Mouse (Mus musculus): ENCODE measurements at regions not wholly inside any gene's neighbourhood (a gene's known extent, or its start where the extent isn't known, plus 50 kb on each side); places are given as distances from the start of the nearest gene placed in this dataset.

- DNase-seq (ENCODE audit: low read depth, low spot score) = no peak
Observed at GRCm38 (mm10) chr9:68072624-68073023, 232.4 kb downstream of the Vps13c start.

DNA sequence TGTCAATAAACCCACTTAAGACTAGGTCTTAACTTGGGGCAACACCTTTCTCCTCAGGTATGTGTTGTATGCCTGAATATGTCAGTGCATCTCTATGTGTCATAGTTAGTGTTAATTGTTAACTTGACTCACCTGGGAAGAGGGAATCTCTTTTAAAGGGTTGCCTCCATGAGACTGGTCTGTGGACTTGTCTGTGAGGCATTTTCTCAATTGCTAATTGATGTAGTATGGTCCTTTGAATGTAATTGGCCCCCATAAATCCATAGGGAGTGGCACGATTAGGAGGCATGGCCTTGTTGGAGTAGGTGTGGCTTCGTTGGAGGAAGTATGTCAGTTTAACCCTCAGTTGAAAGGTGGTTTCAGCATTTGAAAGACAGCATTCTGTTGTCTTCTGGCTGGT, 237.1 kb downstream of the Vps13c start:
- DNase-seq (ENCODE audit: low read depth, low spot score) = no peak

- no peak for DNase-seq (ENCODE audit: low read depth, low spot score)
Observed at GRCm38 (mm10) chr9:68083341-68083740, 243.1 kb downstream of the Vps13c start.

GRCm38 (mm10) chr9:68084966-68085365, 244.8 kb downstream of the Vps13c start:
- no peak for DNase-seq (ENCODE audit: low read depth, low spot score)

- no peak for DNase-seq (ENCODE audit: low read depth, low spot score)
Observed at GRCm38 (mm10) chr9:68094561-68094960, 254.4 kb downstream of the Vps13c start.

DNA sequence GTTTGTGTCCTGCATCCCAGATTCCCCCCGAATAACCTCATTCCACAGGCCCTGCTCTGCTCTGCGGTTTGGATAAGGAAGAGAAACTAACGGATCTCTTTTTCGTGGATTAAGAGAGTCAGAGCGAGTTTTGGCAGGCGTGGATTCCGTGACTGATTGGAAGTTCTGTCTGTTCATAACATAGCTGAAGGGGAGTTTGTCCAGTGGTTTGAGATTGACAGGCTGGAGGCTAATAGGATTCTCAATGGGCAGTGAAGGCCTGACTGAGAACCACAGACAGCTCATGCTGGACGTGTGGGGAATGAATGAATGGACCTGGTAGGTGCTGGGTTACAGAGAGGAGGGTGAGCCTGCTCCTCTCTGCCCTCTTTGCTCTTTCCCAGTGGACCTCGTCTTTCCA, 269.6 kb downstream of the Vps13c start:
- DNase-seq (ENCODE audit: low read depth, low spot score) = no peak

GRCm38 (mm10) chr9:68115151-68115690, 275.0 kb downstream of the Vps13c start:
- DNase-seq (ENCODE audit: low read depth, low spot score) = no peak

- DNase-seq (ENCODE audit: low read depth, low spot score) = peak; percentile 45
Observed at GRCm38 (mm10) chr9:68116221-68116741, 276.1 kb downstream of the Vps13c start.

DNA sequence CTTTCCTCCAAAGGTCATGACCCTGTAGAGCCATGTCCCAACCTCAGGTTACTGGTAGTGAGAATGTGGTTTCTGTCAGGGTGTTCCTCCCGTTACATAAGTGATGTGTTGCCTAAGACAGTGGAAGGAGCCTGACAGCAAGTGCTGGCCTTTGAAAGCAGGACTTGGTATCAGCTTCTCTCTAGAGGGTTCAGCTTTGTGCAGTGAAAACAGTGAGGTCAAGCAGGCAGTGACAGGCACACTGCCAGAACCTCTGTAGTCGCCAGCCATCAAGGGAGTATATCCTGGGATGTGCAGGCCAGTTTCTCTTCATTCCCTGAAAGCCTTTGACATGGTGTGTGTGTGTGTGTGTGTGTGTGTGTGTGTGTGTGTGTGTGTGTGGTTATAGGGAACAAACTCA, 278.1 kb downstream of the Vps13c start:
- no peak for DNase-seq (ENCODE audit: low read depth, low spot score)

DNA sequence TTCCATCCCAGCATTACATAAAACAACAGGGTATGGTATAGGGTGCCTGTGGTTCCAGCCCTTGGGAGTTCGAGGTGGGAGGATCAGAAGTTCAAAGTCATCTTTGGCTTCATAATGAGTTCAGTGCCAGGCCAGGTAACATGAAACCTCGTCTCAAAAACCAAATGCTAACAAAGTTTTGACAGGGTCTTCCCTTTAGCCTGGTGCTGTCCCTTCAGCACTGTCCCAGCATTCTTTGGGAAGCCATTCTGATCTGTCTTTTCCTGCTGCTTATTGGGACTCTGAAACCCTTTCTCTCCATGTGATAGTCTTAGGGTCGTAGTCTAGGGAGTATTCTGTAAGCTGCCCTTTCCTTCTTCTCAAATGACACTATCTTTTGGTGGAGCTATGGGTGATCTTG, 282.1 kb downstream of the Vps13c start:
- peak; percentile 51 for DNase-seq (ENCODE audit: low read depth, low spot score)

- DNase-seq (ENCODE audit: low read depth, low spot score) = peak; percentile 16
Observed at GRCm38 (mm10) chr9:68131263-68131662, 291.1 kb downstream of the Vps13c start.

GRCm38 (mm10) chr9:68135446-68136050, 295.4 kb downstream of the Vps13c start:
- no peak for DNase-seq (ENCODE audit: low read depth, low spot score)

- DNase-seq (ENCODE audit: low read depth, low spot score) = no peak
Observed at GRCm38 (mm10) chr9:68162813-68163570, 322.8 kb downstream of the Vps13c start.

DNA sequence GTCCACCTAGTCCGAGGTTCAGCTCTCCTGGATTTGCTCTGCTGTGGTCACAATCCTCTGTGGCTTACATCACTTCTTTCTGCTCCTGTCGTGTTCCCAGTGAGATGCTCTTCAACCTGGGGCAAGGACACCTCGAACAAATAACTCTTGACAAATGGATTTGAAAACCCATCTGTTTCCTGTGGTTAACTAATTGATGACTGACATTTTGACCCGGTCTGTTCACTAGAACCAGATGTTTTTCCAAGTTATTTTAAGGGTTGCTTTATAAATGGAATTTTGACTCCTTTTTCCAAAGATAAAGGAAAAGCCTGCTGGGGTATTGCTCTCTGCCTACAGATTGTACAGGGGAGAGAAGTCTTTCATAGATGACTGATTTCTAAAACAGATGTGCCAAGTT, 326.4 kb downstream of the Vps13c start:
- DNase-seq (ENCODE audit: low read depth, low spot score) = peak; percentile 51

DNA sequence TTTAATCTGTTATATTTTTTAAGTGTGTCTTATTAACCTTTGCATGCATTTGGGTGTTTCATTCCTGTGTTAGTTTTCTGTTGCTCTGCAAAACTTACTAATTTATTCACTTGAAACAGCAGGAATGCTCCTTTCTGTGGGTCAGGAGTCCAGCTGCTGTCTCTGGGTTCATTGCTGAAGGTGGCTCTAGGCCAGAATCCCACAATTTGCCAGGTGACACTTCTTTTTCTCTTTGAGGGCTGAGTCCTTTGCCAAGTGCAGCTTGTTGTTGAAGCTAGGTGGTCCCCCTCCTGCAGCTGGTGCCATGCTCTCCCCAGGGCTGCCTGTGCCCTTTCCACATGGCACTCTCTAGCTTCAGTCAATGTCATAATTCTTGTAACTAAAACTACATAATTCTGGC, 348.7 kb downstream of the Vps13c start:
- no peak for DNase-seq (ENCODE audit: low read depth, low spot score)

- DNase-seq (ENCODE audit: low read depth, low spot score) = no peak
Observed at GRCm38 (mm10) chr9:68199831-68200230, 359.6 kb downstream of the Vps13c start.

- DNase-seq (ENCODE audit: low read depth, low spot score) = no peak
Observed at GRCm38 (mm10) chr9:68201031-68201430, 360.8 kb downstream of the Vps13c start.

- no peak for DNase-seq (ENCODE audit: low read depth, low spot score)
Observed at GRCm38 (mm10) chr9:68225694-68226093, 385.5 kb downstream of the Vps13c start.

GRCm38 (mm10) chr9:68231131-68231530, 390.9 kb downstream of the Vps13c start:
- DNase-seq (ENCODE audit: low read depth, low spot score) = no peak

- peak; percentile 23 for DNase-seq (ENCODE audit: low read depth, low spot score)
Observed at GRCm38 (mm10) chr9:68234979-68235649, 394.9 kb downstream of the Vps13c start.

GRCm38 (mm10) chr9:68239121-68239520, 398.9 kb downstream of the Vps13c start:
- no peak for DNase-seq (ENCODE audit: low read depth, low spot score)

- no peak for DNase-seq (ENCODE audit: low read depth, low spot score)
Observed at GRCm38 (mm10) chr9:68239551-68239950, 399.4 kb downstream of the Vps13c start.

Data from mesoderm, embryonic 11.5 days (tissue).